Mouse (Mus musculus): ENCODE data around the gene Tatdn3.
"Not testable (repeated sequence)": the region's sequence is repeated elsewhere in the genome, so short reads cannot be mapped to it uniquely, and the experiment has no call there.

Gene Tatdn3

GRCm38 (mm10) chr1:191035649-191036048, 27.1 kb downstream of the Tatdn3 start:
- no peak for DNase-seq (ENCODE audit: low spot score)

DNA sequence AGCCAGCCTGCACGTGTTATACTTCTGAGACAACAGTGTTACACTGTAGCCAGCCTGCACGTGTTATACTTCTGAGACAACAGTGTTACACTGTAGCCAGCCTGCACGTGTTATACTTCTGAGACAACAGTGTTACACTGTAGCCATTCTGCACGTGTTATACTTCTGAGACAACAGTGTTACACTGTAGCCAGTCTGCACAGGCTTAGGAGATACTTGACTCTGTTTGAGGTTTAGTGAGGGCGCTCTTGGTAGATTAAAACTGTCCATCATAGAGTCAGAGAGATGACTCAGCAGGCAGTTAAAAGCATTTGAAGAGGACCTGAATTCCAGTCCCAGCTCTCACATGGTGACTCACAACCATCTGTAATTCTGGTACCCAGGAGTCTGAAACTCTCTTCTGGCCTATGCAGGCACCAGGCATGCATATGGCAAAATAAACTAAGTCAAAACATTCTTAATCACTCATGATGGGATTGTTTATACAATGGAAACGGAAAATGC, 31.8 kb downstream of the Tatdn3 start:
- DNase-seq (ENCODE audit: low spot score) = not testable (repeated sequence)

- DNase-seq (ENCODE audit: low spot score) = no peak
Measured at GRCm38 (mm10) chr1:191030182-191030581, 32.5 kb downstream of the Tatdn3 start.

GRCm38 (mm10) chr1:191026021-191026713, 36.6 kb downstream of the Tatdn3 start, which contains the start of gene Flvcr1:
Flvcr1 (minus strand) TSS chr1:191026158.
- peak; percentile 98 for DNase-seq (ENCODE audit: low spot score)

- DNase-seq (ENCODE audit: low spot score) = peak; percentile 33
Measured at GRCm38 (mm10) chr1:191025016-191026012, 37.4 kb downstream of the Tatdn3 start.

DNA sequence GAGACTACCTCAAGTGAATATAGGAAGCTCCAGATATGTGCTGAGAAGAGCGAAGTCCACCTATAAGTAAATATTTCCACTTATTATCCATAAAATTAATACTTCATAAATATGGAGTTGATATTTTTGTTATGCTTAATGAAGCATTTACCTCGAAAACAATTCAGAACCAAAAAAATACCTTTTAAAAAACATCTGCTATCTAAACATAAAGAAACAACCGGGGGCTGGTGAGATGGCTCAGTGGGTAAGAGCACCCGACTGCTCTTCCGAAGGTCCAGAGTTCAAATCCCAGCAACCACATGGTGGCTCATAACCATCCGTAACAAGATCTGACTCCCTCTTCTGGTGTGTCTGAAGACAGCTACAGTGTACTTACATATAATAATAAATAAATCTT, 38.9 kb downstream of the Tatdn3 start:
- DNase-seq (ENCODE audit: low spot score) = not testable (repeated sequence)

GRCm38 (mm10) chr1:191023140-191023539, 39.6 kb downstream of the Tatdn3 start:
- no peak for DNase-seq (ENCODE audit: low spot score)

- DNase-seq (ENCODE audit: low spot score) = no peak
Measured at GRCm38 (mm10) chr1:191021016-191021415, 41.7 kb downstream of the Tatdn3 start.

- no peak for DNase-seq (ENCODE audit: low spot score)
Measured at GRCm38 (mm10) chr1:191020217-191020924, 42.4 kb downstream of the Tatdn3 start.

- DNase-seq (ENCODE audit: low spot score) = no peak
Measured at GRCm38 (mm10) chr1:191019803-191020202, 42.9 kb downstream of the Tatdn3 start.

GRCm38 (mm10) chr1:191014271-191014670, 48.5 kb downstream of the Tatdn3 start:
- no peak for DNase-seq (ENCODE audit: low spot score)

GRCm38 (mm10) chr1:191008707-191009106, 54.0 kb downstream of the Tatdn3 start:
- DNase-seq (ENCODE audit: low spot score) = no peak

DNA sequence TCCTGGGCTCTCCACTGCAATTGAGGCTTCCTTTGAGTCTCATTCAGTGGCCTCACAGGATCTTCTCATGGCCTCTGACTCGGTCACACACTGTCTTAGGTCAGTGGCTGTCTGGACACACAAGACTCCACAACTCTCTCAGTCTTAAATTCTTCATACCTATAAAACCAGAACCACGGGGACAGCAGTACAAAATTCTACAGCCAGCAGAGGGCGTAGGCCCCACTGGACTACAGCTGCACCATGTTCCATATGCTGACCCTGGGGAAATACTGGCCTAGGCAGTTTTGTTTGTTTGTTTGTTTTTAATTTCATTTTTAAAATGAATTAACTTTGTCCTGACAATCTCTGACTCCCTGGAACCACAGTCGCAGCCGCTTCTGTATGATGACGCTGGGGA, 60.5 kb downstream of the Tatdn3 start:
- DNase-seq (ENCODE audit: low spot score) = no peak

DNA sequence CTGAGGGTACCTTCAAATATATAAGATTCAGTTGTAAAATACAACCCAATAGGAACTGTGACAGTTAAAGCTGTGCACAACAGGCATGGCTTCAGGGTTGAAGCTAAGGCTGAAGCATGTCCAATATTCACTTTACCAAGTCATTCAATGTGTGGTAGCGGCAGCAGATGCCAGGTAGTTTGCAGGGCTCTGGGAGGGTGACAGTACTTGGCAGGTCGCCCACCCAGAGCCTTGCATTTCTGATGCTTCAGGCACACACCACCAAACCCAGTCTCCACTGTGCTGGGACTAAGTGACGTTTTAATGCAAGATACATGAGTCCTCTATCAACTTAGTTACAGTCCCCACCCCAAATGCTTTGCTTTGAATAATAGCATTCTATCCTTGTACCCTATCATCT, 62.0 kb downstream of the Tatdn3 start:
- no peak for DNase-seq (ENCODE audit: low spot score)

- DNase-seq (ENCODE audit: low spot score) = no peak
Measured at GRCm38 (mm10) chr1:190998027-190998426, 64.7 kb downstream of the Tatdn3 start.

DNA sequence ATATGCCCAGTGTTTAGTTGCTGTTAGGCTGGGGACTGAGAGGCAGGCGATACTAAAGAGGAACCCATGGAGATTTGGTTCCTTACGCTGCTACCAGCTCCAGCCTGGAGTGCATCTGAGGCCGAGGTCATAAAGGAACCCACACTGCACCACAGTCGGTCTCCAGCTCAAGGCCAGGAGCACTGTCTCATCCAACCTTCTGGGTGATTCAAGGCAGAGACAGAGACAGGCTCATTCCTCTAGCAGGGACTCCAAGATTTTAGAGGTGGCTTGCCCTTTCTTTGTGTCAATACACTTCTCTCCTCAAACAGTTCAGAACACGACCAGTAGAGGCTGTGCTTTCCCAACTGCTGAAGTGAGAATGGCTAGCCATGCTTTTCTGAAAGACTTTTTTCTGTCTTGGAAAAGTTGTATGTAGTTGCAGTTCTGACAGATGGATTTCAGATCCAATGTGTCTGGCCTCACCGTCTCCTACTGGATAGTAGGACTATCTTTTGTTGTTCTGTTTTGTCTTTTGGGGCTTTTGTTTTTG, 66.3 kb downstream of the Tatdn3 start:
- DNase-seq (ENCODE audit: low spot score) = no peak

Data from c-Kit-positive CD71-positive TER-119-positive erythroid progenitor cells, embryonic 14.5 days (primary cell).